Mouse (Mus musculus) cerebellum, postnatal 10 days (tissue): Measurements from ENCODE around the gene Gm13288.
"Not testable (repeated sequence)": the region's sequence is repeated elsewhere in the genome, so short reads cannot be mapped to it uniquely, and the experiment has no call there.

Source experiments
- DNase-seq, 2 experiments: peaks; one replicate each; pipeline ENCODE4 v3.0.0; 2021; ENCODE audit warnings: mixed read lengths in 2 of 2

Gene Gm13288

DNA sequence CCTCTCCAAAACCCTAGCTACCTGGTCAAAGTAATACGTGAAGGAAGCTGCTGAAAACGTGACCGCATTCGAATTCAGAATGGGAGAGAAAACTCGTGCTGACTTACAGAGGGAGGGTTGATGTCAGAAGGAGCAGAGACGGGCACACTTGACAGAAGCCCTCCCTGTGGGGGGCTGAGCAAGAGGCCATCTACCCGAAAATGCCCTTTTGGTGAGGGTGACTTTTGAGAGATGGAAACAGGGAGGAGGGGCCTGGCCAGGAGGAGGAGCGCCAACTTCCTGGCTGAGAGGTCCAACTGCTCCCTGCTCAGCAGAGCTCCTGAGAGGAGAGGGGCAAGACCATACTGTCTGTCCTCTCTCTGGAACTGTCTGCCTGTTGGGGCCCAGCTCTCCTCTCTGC is at the start of gene Gm13288:
TSS of gene Gm13288 (plus strand) at position 301 of the 400 bp plus-strand sequence.
- DNase-seq: not testable (repeated sequence)

DNA sequence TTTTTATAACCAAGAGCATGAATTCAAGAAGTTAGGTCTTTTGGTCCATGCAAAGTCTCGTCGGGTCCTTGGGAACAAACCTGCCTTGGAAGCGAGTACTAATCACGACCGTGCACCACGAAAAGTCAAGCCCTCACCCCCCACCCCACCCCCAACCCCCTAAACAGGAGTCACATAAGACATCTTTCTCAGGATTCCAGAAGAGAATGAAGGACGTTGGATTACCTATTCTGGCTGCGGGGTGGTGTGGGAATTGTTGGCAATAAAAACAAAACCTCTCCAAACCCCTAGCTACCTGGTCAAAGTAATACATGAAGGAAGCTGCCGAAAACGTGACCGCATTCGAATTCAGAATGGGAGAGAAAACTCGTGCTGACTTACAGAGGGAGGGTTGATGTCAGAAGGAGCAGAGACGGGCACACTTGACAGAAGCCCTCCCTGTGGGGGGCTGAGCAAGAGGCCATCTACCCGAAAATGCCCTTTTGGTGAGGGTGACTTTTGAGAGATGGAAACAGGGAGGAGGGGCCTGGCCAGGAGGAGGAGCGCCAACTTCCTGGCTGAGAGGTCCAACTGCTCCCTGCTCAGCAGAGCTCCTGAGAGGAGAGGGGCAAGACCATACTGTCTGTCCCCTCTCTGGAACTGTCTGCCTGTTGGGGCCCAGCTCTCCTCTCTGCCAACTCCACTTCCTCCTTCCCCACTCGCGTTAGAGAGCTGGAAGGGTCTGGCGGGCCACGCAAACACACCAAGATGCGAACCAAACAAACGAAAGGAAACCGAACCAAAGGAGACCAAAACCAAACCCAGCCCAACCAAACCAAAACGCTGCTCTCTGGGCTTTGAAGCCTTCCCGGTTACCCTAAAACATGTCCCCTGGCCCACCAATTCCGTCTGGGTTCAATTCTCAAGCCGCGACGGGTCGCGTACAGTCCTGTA is 48.5 kb upstream of the Gm13288 start:
- DNase-seq: peak; percentile 11 to 25

DNA sequence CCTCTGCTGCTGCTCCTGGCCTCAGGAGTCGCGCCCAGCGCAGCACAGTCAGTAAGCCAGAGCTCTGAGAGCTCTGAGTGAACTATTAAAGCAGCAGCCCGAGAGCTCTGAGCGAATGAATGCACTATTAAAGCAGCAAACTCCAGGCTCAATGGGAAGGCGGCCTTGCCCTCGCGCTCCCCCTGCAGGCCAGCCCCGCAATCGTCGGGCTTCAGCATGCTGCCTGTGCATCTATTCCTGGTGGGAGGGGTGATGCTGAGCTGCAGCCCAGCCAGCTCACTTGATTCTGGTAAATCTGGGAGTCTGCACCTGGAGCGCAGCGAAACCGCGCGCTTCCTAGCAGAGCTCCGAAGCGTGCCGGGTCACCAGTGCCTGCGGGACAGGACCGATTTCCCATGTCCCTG is 47.7 kb upstream of the Gm13288 start:
- DNase-seq: peak; percentile 88 to 90

DNA sequence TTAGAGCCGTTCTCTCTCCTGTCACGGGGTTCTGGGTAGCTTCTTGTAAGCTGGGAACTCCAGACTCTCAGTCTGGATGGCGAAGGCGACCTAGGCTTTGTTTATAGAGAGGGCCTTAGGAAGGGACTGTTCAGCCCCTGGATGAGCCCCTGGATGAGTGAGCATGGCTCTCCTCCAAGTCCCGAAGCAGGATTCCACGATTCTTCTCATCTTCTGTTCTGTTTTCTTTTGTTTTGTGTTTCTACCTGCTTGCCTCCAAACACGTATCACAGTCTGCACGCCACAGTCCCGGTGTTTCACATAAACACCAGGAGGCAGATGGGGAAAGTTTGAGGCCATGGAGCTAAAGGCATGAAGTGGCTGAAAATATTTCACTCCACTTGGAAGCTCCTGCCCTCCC is 46.6 kb upstream of the Gm13288 start:
- not testable (repeated sequence) for DNase-seq

DNA sequence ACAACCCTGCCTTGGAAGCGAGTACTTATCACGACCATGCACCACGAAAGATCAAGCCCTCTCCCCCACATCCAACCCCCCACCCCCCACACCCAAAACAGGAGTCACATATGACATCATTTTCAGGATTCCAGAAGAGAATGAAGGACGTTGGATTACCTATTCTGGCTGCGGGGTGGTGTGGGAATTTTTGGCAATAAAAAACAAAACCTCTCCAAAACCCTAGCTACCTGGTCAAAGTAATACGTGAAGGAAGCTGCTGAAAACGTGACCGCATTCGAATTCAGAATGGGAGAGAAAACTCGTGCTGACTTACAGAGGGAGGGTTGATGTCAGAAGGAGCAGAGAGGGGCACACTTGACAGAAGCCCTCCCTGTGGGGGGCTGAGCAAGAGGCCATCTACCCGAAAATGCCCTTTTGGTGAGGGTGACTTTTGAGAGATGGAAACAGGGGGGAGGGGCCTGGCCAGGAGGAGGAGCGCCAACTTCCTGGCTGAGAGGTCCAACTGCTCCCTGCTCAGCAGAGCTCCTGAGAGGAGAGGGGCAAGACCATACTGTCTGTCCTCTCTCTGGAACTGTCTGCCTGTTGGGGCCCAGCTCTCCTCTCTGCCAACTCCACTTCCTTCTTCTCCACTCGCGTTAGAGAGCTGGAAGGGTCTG is 45.6 kb upstream of the Gm13288 start, which contains the start of gene Gm13283:
TSS of gene Gm13283 (plus strand) at position 510 of the 659 bp plus-strand sequence.
- peak; percentile 37 to 38 for DNase-seq

DNA sequence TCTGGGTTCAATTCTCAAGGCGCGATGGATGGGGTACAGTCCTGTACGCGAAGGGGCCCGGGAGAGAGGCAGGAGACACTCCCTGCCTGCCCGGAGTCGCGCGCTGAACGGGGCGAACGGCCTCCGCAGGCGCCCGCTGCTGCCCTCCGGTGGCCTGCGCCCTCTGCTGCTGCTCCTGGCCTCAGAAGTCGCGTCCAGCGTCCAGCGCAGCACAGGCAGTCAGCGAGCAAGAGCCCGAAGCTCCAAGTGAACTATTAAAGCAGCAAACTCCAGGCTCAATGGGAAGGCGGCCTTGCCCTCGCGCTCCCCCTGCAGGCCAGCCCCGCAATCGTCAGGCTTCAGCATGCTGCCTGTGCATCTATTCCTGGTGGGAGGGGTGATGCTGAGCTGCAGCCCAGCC is 44.9 kb upstream of the Gm13288 start:
- peak; percentile 62 to 78 for DNase-seq

DNA sequence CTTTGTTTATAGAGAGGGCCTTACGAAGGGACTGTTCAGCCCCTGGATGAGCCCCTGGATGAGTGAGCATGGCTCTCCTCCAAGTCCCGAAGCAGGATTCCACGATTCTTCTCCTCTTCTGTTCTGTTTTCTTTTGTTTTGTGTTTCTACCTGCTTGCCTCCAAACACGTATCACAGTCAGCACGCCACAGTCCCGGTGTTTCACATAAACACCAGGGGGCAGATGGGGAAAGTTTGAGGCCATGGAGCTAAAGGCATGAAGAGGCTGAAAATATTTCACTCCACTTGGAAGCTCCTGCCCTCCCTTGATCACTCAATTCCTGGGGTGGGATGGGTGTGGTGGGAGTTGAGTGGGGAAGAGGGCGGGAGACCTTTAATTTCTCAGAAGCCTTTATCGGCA is 43.6 kb upstream of the Gm13288 start:
- DNase-seq: peak; percentile 74 to 78

DNA sequence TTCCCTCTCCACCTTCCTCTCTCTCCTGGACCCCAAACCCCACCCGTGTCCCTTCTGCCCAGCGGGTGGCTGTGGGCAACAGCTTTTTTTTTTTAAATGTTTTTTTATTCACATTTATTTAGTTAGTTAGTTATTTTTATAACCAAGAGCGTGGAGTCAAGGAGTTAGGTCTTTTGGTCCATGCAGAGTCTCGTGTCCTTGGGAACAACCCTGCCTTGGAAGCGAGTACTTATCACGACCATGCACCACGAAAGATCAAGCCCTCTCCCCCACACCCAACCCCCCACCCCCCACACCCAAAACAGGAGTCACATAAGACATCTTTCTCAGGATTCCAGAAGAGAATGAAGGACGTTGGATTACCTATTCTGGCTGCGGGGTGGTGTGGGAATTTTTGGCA is 43.0 kb upstream of the Gm13288 start:
- DNase-seq: peak in 1 of 2 experiments; percentile 27

DNA sequence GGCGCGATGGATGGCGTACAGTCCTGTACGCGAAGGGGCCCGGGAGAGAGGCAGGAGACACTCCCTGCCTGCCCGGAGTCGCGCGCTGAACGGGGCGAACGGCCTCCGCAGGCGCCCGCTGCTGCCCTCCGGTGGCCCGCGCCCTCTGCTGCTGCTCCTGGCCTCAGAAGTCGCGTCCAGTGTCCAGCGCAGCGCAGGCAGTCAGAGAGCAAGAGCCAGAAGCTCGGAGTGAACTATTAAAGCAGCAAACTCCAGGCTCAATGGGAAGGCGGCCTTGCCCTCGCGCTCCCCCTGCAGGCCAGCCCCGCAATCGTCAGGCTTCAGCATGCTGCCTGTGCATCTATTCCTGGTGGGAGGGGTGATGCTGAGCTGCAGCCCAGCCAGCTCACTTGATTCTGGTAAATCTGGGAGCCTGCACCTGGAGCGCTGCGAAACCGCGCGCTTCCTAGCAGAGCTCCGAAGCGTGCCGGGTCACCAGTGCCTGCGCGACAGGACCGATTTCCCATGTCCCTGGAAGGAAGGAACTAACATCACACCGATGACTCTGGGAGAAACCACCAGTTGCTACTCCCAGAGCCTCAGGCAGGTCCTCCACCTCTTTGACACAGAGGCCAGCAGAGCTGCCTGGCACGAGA is 41.8 kb upstream of the Gm13288 start:
- DNase-seq: peak; percentile 18 to 49

DNA sequence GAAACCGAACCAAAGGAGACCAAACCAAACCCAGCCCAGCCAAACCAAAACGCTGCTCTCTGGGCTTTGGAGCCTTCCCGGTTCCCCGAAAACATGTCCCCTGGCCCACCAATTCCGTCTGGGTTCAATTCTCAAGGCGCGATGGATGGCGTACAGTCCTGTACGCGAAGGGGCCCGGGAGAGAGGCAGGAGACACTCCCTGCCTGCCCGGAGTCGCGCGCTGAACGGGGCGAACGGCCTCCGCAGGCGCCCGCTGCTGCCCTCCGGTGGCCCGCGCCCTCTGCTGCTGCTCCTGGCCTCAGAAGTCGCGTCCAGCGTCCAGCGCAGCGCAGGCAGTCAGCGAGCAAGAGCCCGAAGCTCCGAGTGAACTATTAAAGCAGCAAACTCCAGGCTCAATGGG is 31.8 kb upstream of the Gm13288 start, which contains the start of gene Gm13290:
TSS of gene Gm13290 (plus strand) at position 301 of the 400 bp plus-strand sequence.
- DNase-seq: not testable (repeated sequence)

DNA sequence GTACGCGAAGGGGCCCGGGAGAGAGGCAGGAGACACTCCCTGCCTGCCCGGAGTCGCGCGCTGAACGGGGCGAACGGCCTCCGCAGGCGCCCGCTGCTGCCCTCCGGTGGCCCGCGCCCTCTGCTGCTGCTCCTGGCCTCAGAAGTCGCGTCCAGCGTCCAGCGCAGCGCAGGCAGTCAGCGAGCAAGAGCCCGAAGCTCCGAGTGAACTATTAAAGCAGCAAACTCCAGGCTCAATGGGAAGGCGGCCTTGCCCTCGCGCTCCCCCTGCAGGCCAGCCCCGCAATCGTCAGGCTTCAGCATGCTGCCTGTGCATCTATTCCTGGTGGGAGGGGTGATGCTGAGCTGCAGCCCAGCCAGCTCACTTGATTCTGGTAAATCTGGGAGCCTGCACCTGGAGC is 28.7 kb upstream of the Gm13288 start, which contains the start of gene Gm13289:
TSS of gene Gm13289 (plus strand) at position 301 of the 400 bp plus-strand sequence.
- DNase-seq: not testable (repeated sequence)

DNA sequence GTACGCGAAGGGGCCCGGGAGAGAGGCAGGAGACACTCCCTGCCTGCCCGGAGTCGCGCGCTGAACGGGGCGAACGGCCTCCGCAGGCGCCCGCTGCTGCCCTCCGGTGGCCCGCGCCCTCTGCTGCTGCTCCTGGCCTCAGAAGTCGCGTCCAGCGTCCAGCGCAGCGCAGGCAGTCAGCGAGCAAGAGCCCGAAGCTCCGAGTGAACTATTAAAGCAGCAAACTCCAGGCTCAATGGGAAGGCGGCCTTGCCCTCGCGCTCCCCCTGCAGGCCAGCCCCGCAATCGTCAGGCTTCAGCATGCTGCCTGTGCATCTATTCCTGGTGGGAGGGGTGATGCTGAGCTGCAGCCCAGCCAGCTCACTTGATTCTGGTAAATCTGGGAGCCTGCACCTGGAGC is 25.8 kb upstream of the Gm13288 start, which contains the start of gene Gm13272:
TSS of gene Gm13272 (plus strand) at position 301 of the 400 bp plus-strand sequence.
- DNase-seq: not testable (repeated sequence)

DNA sequence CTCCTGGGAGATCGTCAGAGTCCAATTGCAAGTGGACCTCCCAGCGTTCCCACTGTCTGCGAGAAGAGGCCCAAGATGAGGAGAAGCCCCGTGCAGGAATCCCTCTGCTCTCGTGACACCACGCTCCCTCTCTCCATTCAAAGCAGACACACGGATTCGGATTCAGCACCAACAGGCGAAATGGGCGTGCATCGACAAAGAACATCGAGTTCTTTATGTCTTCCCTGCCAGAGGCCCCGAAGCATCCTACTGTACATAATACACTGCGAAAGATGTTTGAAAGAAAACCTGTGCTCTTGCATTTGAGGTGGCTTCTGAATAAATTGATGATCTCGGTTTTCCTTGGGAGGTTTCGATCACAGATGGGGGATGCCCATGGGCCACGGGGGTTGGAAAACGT is 25.0 kb upstream of the Gm13288 start:
- peak in 1 of 2 experiments; percentile 3 for DNase-seq

DNA sequence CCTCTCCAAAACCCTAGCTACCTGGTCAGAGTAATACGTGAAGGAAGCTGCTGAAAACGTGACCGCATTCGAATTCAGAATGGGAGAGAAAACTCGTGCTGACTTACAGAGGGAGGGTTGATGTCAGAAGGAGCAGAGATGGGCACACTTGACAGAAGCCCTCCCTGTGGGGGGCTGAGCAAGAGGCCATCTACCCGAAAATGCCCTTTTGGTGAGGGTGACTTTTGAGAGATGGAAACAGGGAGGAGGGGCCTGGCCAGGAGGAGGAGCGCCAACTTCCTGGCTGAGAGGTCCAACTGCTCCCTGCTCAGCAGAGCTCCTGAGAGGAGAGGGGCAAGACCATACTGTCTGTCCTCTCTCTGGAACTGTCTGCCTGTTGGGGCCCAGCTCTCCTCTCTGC is 23.5 kb upstream of the Gm13288 start, which contains the start of gene Ifnz:
TSS of gene Ifnz (plus strand) at position 301 of the 400 bp plus-strand sequence.
- DNase-seq: not testable (repeated sequence)

DNA sequence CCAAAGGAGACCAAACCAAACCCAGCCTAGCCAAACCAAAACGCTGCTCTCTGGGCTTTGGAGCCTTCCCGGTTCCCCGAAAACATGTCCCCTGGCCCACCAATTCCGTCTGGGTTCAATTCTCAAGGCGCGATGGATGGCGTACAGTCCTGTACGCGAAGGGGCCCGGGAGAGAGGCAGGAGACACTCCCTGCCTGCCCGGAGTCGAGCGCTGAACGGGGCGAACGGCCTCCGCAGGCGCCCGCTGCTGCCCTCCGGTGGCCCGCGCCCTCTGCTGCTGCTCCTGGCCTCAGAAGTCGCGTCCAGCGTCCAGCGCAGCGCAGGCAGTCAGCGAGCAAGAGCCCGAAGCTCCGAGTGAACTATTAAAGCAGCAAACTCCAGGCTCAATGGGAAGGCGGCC is 23.0 kb upstream of the Gm13288 start:
- DNase-seq: not testable (repeated sequence)

DNA sequence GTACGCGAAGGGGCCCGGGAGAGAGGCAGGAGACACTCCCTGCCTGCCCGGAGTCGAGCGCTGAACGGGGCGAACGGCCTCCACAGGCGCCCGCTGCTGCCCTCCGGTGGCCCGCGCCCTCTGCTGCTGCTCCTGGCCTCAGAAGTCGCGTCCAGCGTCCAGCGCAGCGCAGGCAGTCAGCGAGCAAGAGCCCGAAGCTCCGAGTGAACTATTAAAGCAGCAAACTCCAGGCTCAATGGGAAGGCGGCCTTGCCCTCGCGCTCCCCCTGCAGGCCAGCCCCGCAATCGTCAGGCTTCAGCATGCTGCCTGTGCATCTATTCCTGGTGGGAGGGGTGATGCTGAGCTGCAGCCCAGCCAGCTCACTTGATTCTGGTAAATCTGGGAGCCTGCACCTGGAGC is 19.9 kb upstream of the Gm13288 start, which contains the start of gene Gm13276:
TSS of gene Gm13276 (plus strand) at position 301 of the 400 bp plus-strand sequence.
- not testable (repeated sequence) for DNase-seq

DNA sequence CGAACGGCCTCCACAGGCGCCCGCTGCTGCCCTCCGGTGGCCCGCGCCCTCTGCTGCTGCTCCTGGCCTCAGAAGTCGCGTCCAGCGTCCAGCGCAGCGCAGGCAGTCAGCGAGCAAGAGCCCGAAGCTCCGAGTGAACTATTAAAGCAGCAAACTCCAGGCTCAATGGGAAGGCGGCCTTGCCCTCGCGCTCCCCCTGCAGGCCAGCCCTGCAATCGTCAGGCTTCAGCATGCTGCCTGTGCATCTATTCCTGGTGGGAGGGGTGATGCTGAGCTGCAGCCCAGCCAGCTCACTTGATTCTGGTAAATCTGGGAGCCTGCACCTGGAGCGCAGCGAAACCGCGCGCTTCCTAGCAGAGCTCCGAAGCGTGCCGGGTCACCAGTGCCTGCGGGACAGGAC is 16.9 kb upstream of the Gm13288 start, which contains the start of gene Gm13277:
TSS of gene Gm13277 (plus strand) at position 231 of the 400 bp plus-strand sequence.
- DNase-seq: peak; percentile 74 to 82

DNA sequence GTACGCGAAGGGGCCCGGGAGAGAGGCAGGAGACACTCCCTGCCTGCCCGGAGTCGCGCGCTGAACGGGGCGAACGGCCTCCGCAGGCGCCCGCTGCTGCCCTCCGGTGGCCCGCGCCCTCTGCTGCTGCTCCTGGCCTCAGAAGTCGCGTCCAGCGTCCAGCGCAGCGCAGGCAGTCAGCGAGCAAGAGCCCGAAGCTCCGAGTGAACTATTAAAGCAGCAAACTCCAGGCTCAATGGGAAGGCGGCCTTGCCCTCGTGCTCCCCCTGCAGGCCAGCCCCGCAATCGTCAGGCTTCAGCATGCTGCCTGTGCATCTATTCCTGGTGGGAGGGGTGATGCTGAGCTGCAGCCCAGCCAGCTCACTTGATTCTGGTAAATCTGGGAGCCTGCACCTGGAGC is 14.1 kb upstream of the Gm13288 start, which contains the start of gene Gm13278:
TSS of gene Gm13278 (plus strand) at position 301 of the 400 bp plus-strand sequence.
- not testable (repeated sequence) for DNase-seq

DNA sequence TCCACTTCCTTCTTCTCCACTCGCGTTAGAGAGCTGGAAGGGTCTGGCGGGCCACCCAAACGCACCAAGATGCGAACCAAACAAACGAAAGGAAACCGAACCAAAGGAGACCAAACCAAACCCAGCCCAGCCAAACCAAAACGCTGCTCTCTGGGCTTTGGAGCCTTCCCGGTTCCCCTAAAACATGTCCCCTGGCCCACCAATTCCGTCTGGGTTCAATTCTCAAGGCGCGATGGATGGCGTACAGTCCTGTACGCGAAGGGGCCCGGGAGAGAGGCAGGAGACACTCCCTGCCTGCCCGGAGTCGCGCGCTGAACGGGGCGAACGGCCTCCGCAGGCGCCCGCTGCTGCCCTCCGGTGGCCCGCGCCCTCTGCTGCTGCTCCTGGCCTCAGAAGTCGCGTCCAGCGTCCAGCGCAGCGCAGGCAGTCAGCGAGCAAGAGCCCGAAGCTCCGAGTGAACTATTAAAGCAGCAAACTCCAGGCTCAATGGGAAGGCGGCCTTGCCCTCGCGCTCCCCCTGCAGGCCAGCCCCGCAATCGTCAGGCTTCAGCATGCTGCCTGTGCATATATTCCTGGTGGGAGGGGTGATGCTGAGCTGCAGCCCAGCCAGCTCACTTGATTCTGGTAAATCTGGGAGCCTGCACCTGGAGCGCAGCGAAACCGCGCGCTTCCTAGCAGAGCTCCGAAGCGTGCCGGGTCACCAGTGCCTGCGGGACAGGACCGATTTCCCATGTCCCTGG is 11.2 kb upstream of the Gm13288 start, which contains the start of gene Gm13275:
TSS of gene Gm13275 (plus strand) at position 552 of the 740 bp plus-strand sequence.
- DNase-seq: peak; percentile 51 to 55

DNA sequence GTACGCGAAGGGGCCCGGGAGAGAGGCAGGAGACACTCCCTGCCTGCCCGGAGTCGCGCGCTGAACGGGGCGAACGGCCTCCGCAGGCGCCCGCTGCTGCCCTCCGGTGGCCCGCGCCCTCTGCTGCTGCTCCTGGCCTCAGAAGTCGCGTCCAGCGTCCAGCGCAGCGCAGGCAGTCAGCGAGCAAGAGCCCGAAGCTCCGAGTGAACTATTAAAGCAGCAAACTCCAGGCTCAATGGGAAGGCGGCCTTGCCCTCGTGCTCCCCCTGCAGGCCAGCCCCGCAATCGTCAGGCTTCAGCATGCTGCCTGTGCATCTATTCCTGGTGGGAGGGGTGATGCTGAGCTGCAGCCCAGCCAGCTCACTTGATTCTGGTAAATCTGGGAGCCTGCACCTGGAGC is 8.2 kb upstream of the Gm13288 start, which contains the start of gene Gm13279:
TSS of gene Gm13279 (plus strand) at position 301 of the 400 bp plus-strand sequence.
- DNase-seq: not testable (repeated sequence)

DNA sequence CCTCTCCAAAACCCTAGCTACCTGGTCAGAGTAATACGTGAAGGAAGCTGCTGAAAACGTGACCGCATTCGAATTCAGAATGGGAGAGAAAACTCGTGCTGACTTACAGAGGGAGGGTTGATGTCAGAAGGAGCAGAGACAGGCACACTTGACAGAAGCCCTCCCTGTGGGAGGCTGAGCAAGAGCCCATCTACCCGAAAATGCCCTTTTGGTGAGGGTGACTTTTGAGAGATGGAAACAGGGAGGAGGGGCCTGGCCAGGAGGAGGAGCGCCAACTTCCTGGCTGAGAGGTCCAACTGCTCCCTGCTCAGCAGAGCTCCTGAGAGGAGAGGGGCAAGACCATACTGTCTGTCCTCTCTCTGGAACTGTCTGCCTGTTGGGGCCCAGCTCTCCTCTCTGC is 6.0 kb upstream of the Gm13288 start, which contains the start of gene Gm13285:
TSS of gene Gm13285 (plus strand) at position 301 of the 400 bp plus-strand sequence.
- not testable (repeated sequence) for DNase-seq
